Mouse (Mus musculus): Measurements from ENCODE around the gene Gm21981. TPM values are rescaled to one million over a fixed set of nuclear protein-coding genes. Genes with fewer than 3 reads are reported as not detected.
A peak's percentile ranks its signal among the peaks of the same experiment; 100 is the strongest.

Gm21981 gene
- polyA plus RNA-seq (2014; fragmentation: Nextera tagmentation; extraction: Ambion mirVana): 1.8 and 2.7 TPM in 2 replicates

GRCm38 (mm10) chr17:47694442-47694502, at the start of gene Gm21981:
Gene Gm21981 (minus strand): TSS chr17:47694455.
- H3K27me3 ChIP-seq (ENCODE audit: control insufficient read depth, insufficient read depth, low read length): no peaks in the 10 kb centered on the region

DNA sequence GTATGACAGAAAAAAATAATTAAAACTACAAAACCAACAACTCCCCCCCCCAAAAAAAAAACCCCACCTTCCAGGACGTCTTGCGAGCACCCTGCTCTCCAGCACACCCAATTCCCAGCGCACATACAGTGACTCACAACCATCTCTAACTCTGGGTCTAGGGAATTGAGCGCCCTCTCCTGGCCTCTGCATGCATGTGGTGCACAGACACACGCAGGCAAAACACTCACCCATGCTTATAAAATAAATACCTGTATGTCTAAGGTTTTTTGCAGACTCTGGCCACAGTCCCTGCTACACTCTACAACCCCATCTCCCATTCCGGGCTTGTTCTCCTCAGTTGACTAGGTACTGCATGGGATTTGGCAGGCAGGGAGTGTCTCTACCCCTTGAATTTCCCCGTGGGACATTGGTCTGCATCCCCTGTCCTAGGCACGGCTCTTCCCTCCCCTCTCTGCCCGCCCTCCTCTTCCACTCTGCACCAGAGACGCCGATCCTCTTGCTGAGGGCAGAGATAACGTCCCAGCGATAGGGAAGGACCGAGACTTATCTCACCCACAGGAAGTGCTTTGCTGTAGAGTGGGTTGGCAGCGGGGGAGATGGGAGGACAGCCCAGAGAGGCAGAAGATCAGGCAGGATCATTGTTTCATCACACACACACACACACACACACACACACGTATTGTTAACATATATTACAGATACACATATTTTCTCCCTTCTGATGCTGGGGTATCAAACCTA, 48.9 kb upstream of the Gm21981 start:
- Histone ChIP-seq H3K4me1 (ENCODE audit: control insufficient read depth, insufficient read depth, low read length) (peaks cover 9% of the 10 kb centered on the region; the same call in 1 of the 2 replicates), H3K4me2 (ENCODE audit: low read depth) (no peak overlapping the region), H3K4me3 (ENCODE audit: low read depth, low read length) (no peak overlapping the region), H3K27ac (ENCODE audit: low read depth, low read length) (no peak overlapping the region), H3K27me3 (ENCODE audit: control insufficient read depth, insufficient read depth, low read length) (peaks cover 14% of the 10 kb centered on the region), H3K36me3 (ENCODE audit: control insufficient read depth, insufficient read depth, low read length) (no peaks in the 10 kb centered on the region), H3K9me3 (ENCODE audit: control insufficient read depth, low read length) (no peaks in the 10 kb centered on the region), H3K9ac (ENCODE audit: low read length) (no peak overlapping the region)
- 45% methylated on average over 16 of the region's 16 CpGs for WGBS
- DNase-seq (ENCODE audit: low spot score): no peak
- ATAC-seq (ENCODE audit: insufficient read depth, low FRiP score, low TSS enrichment): no peak

More at GRCm38 (mm10) chr17:47694442-47694502, at the start of gene Gm21981:
- H3K9me3 ChIP-seq (ENCODE audit: control insufficient read depth, low read length): no peaks in the 10 kb centered on the region
- no peaks in the 10 kb centered on the region for H3K36me3 ChIP-seq (ENCODE audit: control insufficient read depth, insufficient read depth, low read length)
- no peak for DNase-seq (ENCODE audit: low spot score)
- peak within 1 kb of the TSS; percentile 72 for H3K9ac ChIP-seq (ENCODE audit: low read length)
- H3K4me1 ChIP-seq (ENCODE audit: control insufficient read depth, insufficient read depth, low read length): no peaks in the 10 kb centered on the region
- peak within 1 kb of the TSS; percentile 66 for H3K4me2 ChIP-seq (ENCODE audit: low read depth)
- 0% methylated on average over 3 of the region's 3 CpGs for WGBS
- ATAC-seq (ENCODE audit: insufficient read depth, low FRiP score, low TSS enrichment): no peak
- H3K4me3 ChIP-seq (ENCODE audit: low read depth, low read length): peak within 1 kb of the TSS; percentile 48
- H3K27ac ChIP-seq (ENCODE audit: low read depth, low read length): peak within 1 kb of the TSS; percentile 45; the same call in 1 of the 2 replicates

DNA sequence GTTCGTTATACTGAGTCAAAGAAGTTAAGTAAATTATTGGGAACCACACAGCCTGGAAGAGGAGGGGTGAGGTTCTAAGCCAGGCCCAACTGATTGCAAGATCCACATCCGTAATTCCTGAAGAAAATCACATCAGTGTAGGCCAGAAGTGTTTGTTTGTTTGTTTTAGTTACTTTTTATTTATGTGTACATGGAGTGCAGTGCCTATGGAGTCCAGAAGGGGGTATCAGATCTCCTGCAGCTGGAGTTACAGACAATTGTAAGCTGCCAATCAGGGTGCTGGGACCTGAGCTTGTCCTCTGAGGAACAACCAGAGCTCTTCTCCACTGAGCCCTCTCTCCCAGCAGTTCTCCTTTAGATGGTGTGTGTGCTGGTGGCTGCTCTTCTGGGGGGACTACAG, 45.9 kb upstream of the Gm21981 start:
- WGBS: 50% methylated on average over 2 of the region's 2 CpGs
- no peak overlapping the region for H3K27ac ChIP-seq (ENCODE audit: low read depth, low read length)
- H3K9ac ChIP-seq (ENCODE audit: low read length): no peak overlapping the region
- no peaks in the 10 kb centered on the region for H3K36me3 ChIP-seq (ENCODE audit: control insufficient read depth, insufficient read depth, low read length)
- peaks cover 23% of the 10 kb centered on the region for H3K27me3 ChIP-seq (ENCODE audit: control insufficient read depth, insufficient read depth, low read length)
- no peaks in the 10 kb centered on the region for H3K9me3 ChIP-seq (ENCODE audit: control insufficient read depth, low read length)
- peaks cover 18% of the 10 kb centered on the region for H3K4me1 ChIP-seq (ENCODE audit: control insufficient read depth, insufficient read depth, low read length)
- H3K4me3 ChIP-seq (ENCODE audit: low read depth, low read length): no peak overlapping the region
- no peak overlapping the region for H3K4me2 ChIP-seq (ENCODE audit: low read depth)
- ATAC-seq (ENCODE audit: insufficient read depth, low FRiP score, low TSS enrichment): no peak
- no peak for DNase-seq (ENCODE audit: low spot score)

GRCm38 (mm10) chr17:47738879-47739798, 44.9 kb upstream of the Gm21981 start:
- H3K36me3 ChIP-seq (ENCODE audit: control insufficient read depth, insufficient read depth, low read length): no peaks in the 10 kb centered on the region
- no peaks in the 10 kb centered on the region for H3K9me3 ChIP-seq (ENCODE audit: control insufficient read depth, low read length)
- peak overlapping the region; percentile 53 for H3K4me3 ChIP-seq (ENCODE audit: low read depth, low read length)
- H3K27me3 ChIP-seq (ENCODE audit: control insufficient read depth, insufficient read depth, low read length): peaks cover 23% of the 10 kb centered on the region
- no peak overlapping the region for H3K27ac ChIP-seq (ENCODE audit: low read depth, low read length)
- H3K9ac ChIP-seq (ENCODE audit: low read length): peak overlapping the region; percentile 44; the same call in 1 of the 2 replicates
- DNase-seq (ENCODE audit: low spot score) (peak; percentile 36), ATAC-seq (ENCODE audit: insufficient read depth, low FRiP score, low TSS enrichment) (no peak)
- peaks cover 18% of the 10 kb centered on the region for H3K4me1 ChIP-seq (ENCODE audit: control insufficient read depth, insufficient read depth, low read length)
- H3K4me2 ChIP-seq (ENCODE audit: low read depth): peak overlapping the region; percentile 97
- 3% methylated on average over 20 of the region's 20 CpGs for WGBS

GRCm38 (mm10) chr17:47738066-47738878, 44.0 kb upstream of the Gm21981 start:
- Histone ChIP-seq H3K27me3 (ENCODE audit: control insufficient read depth, insufficient read depth, low read length) (peaks cover 23% of the 10 kb centered on the region), H3K36me3 (ENCODE audit: control insufficient read depth, insufficient read depth, low read length) (no peaks in the 10 kb centered on the region), H3K4me3 (ENCODE audit: low read depth, low read length) (peak overlapping the region; percentile 53), H3K9me3 (ENCODE audit: control insufficient read depth, low read length) (no peaks in the 10 kb centered on the region), H3K9ac (ENCODE audit: low read length) (peak overlapping the region; percentile 44), H3K4me2 (ENCODE audit: low read depth) (peak overlapping the region; percentile 97), H3K4me1 (ENCODE audit: control insufficient read depth, insufficient read depth, low read length) (peaks cover 18% of the 10 kb centered on the region), H3K27ac (ENCODE audit: low read depth, low read length) (no peak overlapping the region)
- DNase-seq (ENCODE audit: low spot score) (peak; percentile 49), ATAC-seq (ENCODE audit: insufficient read depth, low FRiP score, low TSS enrichment) (peak; percentile 36)
- 1% methylated on average over 54 of the region's 61 CpGs for WGBS

DNA sequence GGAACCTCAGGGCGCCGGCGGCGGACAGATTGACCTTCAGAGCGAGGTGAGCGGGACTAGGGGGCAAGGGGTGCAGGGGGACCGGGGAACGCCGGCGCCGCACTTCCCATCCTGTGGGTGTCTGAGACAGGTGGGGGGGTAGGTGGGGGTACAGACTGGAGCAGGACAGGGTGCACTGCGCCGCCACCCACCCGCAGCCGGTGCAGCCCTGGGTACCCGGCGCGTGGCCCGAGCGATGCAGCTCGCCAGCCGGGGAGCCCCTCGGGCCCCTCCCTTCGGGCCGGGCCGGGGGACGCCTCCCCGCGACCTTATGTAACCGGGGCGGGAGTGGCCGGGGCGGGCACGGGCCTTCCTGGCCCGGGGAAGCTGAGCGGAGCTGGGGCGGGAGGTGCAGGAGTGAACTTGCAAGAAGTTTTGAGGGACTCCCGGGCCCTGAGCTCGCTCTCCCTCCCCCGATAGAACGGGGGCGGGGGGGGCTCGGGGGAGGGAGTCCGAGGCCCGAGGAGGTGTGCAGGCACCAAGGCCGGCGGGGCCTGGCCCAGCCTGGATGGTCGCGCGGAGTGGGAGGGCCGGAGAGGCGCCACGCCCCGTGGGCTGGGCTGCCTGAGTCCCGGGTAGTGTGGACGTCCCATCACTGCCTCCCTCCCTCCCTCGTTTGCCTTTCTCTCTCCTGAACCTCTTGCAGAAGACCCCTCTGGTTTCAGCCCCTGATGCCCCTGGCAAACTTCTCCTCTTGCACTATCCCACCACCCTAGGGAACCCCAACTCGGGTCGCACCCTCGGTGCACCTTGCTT, 43.2 kb upstream of the Gm21981 start:
- Histone ChIP-seq H3K27ac (ENCODE audit: low read depth, low read length) (no peak overlapping the region), H3K9me3 (ENCODE audit: control insufficient read depth, low read length) (no peaks in the 10 kb centered on the region), H3K4me2 (ENCODE audit: low read depth) (peak overlapping the region; percentile 97), H3K4me3 (ENCODE audit: low read depth, low read length) (peak overlapping the region; percentile 53), H3K4me1 (ENCODE audit: control insufficient read depth, insufficient read depth, low read length) (peaks cover 18% of the 10 kb centered on the region), H3K36me3 (ENCODE audit: control insufficient read depth, insufficient read depth, low read length) (no peaks in the 10 kb centered on the region), H3K9ac (ENCODE audit: low read length) (peak overlapping the region; percentile 61), H3K27me3 (ENCODE audit: control insufficient read depth, insufficient read depth, low read length) (peaks cover 23% of the 10 kb centered on the region)
- peak; percentile 73 for ATAC-seq (ENCODE audit: insufficient read depth, low FRiP score, low TSS enrichment)
- WGBS: under 1% methylated on average over 45 of the region's 60 CpGs
- peak; percentile 65 for DNase-seq (ENCODE audit: low spot score)

GRCm38 (mm10) chr17:47736856-47737255, 42.6 kb upstream of the Gm21981 start, which contains the start of gene Tfeb:
Gene Tfeb (plus strand): TSS chr17:47737030.
- Histone ChIP-seq H3K4me1 (ENCODE audit: control insufficient read depth, insufficient read depth, low read length) (peaks cover 18% of the 10 kb centered on the region), H3K36me3 (ENCODE audit: control insufficient read depth, insufficient read depth, low read length) (no peaks in the 10 kb centered on the region), H3K4me2 (ENCODE audit: low read depth) (peak within 1 kb of the TSS; percentile 97), H3K4me3 (ENCODE audit: low read depth, low read length) (peak within 1 kb of the TSS; percentile 53), H3K27me3 (ENCODE audit: control insufficient read depth, insufficient read depth, low read length) (peaks cover 23% of the 10 kb centered on the region), H3K27ac (ENCODE audit: low read depth, low read length) (no peak within 1 kb of the TSS), H3K9me3 (ENCODE audit: control insufficient read depth, low read length) (no peaks in the 10 kb centered on the region), H3K9ac (ENCODE audit: low read length) (peak within 1 kb of the TSS; percentile 61)
- ATAC-seq (ENCODE audit: insufficient read depth, low FRiP score, low TSS enrichment): peak; percentile 65
- under 1% methylated on average over 47 of the region's 47 CpGs for WGBS
- peak; percentile 97 for DNase-seq (ENCODE audit: low spot score)

- Histone ChIP-seq H3K27ac (ENCODE audit: low read depth, low read length) (no peak overlapping the region), H3K4me1 (ENCODE audit: control insufficient read depth, insufficient read depth, low read length) (peaks cover 18% of the 10 kb centered on the region), H3K36me3 (ENCODE audit: control insufficient read depth, insufficient read depth, low read length) (no peaks in the 10 kb centered on the region), H3K9me3 (ENCODE audit: control insufficient read depth, low read length) (no peaks in the 10 kb centered on the region), H3K9ac (ENCODE audit: low read length) (no peak overlapping the region), H3K4me2 (ENCODE audit: low read depth) (no peak overlapping the region), H3K27me3 (ENCODE audit: control insufficient read depth, insufficient read depth, low read length) (peaks cover 23% of the 10 kb centered on the region), H3K4me3 (ENCODE audit: low read depth, low read length) (no peak overlapping the region)
- no peak for ATAC-seq (ENCODE audit: insufficient read depth, low FRiP score, low TSS enrichment)
- DNase-seq (ENCODE audit: low spot score): no peak
- 74% methylated on average over 14 of the region's 14 CpGs for WGBS
Observed at GRCm38 (mm10) chr17:47735553-47736100, 41.4 kb upstream of the Gm21981 start.
